Mouse (Mus musculus): ENCODE data around the gene Bnc1. TPM values are rescaled to one million over a fixed set of nuclear protein-coding genes. Genes with fewer than 3 reads are reported as not detected.

Bnc1 gene
- polyA plus RNA-seq, 1 experiment from 2014 or later, result 0.36 TPM

DNA sequence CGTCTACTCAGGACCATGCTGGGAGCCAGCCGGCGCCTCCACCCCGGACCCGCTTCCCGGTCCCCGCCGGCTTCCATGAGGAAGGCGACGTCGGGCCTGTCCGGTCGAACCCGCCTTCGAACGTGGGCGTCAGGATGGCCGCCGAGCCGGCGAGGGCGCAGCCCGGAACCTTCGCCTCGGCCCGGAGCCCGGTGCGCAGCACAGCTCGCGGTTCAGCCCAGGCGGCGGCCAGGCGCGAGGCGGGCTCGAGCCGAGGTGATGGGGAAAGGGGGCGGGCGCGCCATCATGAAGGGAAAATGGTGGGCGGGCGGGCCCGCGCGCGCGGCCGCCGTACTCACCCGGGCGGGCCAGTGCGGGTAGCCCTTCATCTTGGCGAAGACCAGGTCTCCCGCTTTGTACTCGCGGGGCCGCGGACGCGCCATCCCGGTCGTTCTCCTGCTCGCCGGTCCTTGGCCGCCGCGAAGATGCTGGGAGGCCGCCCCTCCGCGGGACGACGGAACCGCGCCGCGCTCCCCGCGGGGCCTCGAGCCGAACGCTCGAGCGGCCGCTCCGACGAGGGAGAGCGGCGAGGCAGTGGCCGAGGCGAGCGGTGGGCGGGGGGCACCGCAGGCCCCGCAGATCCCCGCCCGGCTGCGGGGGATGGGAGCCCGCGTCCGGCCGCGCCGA is 58.4 kb downstream of the Bnc1 start:
- 1% methylated on average over 99 of the region's 103 CpGs for WGBS (ENCODE audit: insufficient replicate concordance)
- Histone ChIP-seq H3K36me3 (replicated peaks) (no peaks in the 10 kb centered on the region), H3K4me3 (replicated peaks) (peak overlapping the region; percentile 50), H3K4me2 (peak overlapping the region; percentile 62), H3K27me3 (peaks cover 78% of the 10 kb centered on the region), H3K27ac (replicated peaks) (no peak overlapping the region), H3K9ac (no peak overlapping the region), H3K4me1 (replicated peaks) (peaks cover 3% of the 10 kb centered on the region; the same call in 1 of the 2 replicates), H3K9me3 (replicated peaks) (no peaks in the 10 kb centered on the region)
- no peak for ATAC-seq (ENCODE audit: insufficient read depth)

GRCm38 (mm10) chr7:81933061-81933600 is 59.0 kb downstream of the Bnc1 start:
- ATAC-seq (ENCODE audit: insufficient read depth), result no peak
- Histone ChIP-seq H3K27me3 (peaks cover 74% of the 10 kb centered on the region), H3K9ac (no peak overlapping the region), H3K27ac (replicated peaks) (no peak overlapping the region), H3K9me3 (replicated peaks) (no peaks in the 10 kb centered on the region), H3K4me2 (peak overlapping the region; percentile 62), H3K4me3 (replicated peaks) (peak overlapping the region; percentile 50), H3K4me1 (replicated peaks) (peaks cover 3% of the 10 kb centered on the region; the same call in 1 of the 2 replicates), H3K36me3 (replicated peaks) (no peaks in the 10 kb centered on the region)
- 13% methylated on average over 22 of the region's 23 CpGs for WGBS (ENCODE audit: insufficient replicate concordance)

DNA sequence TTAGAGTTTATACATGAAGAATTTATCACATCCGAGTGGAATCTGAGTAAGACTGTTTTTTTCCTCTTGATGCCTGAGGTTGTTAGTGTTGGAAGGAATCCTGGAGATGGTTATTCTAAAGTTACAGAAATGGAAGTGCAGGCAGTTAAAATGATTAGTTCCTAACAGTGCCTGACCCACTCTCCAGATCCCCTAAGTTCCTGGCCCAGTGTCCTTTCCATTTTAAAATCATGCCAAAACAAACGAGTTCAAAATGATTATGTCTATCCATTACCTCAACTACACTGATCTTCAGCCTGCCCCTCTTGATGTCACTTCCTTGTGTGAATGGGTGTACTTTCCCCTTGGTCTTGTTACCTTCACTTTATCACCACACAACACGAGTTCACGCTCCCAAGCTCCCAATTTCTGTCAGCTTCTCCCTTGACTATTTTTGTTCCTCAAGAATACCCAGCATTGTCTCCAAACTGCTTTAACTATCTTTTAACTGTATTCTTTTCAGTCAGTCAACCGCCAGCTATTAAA is 59.5 kb downstream of the Bnc1 start:
- Histone ChIP-seq H3K27me3 (peaks cover 69% of the 10 kb centered on the region), H3K36me3 (replicated peaks) (no peaks in the 10 kb centered on the region), H3K9me3 (replicated peaks) (no peaks in the 10 kb centered on the region), H3K4me3 (replicated peaks) (no peak overlapping the region), H3K9ac (no peak overlapping the region), H3K4me2 (no peak overlapping the region), H3K27ac (replicated peaks) (no peak overlapping the region), H3K4me1 (replicated peaks) (peaks cover 3% of the 10 kb centered on the region; the same call in 1 of the 2 replicates)
- 41% methylated on average over 5 of the region's 5 CpGs for WGBS (ENCODE audit: insufficient replicate concordance)
- no peak for ATAC-seq (ENCODE audit: insufficient read depth)

DNA sequence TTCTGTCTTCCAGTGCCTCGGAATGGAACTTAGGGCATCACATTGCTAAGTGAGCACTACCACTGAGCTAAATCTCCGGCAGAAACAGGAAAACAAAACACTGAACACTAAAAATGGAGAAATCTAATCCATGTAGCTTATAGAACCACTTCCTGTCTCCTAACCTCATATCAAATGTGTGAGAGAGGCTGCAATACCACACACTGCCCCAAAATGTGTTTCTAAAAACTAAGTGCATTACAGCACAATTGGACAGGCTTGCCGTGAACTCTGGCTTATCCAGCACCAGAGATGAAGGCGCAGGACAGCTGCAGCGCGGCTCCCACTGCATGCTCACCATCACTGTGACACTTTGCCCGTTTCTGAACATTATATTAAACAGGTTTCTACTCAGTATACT is 63.1 kb downstream of the Bnc1 start:
- Histone ChIP-seq H3K27me3 (peaks cover 38% of the 10 kb centered on the region), H3K4me3 (replicated peaks) (no peak overlapping the region), H3K4me2 (no peak overlapping the region), H3K4me1 (replicated peaks) (peaks cover 3% of the 10 kb centered on the region; the same call in 1 of the 2 replicates), H3K9ac (no peak overlapping the region), H3K27ac (replicated peaks) (no peak overlapping the region), H3K36me3 (replicated peaks) (no peaks in the 10 kb centered on the region), H3K9me3 (replicated peaks) (no peaks in the 10 kb centered on the region)
- 52% methylated on average over 7 of the region's 7 CpGs for WGBS (ENCODE audit: insufficient replicate concordance)
- ATAC-seq (ENCODE audit: insufficient read depth), result no peak

- Histone ChIP-seq H3K27me3 (no peaks in the 10 kb centered on the region), H3K4me1 (replicated peaks) (no peaks in the 10 kb centered on the region), H3K27ac (replicated peaks) (no peak overlapping the region), H3K9me3 (replicated peaks) (no peaks in the 10 kb centered on the region), H3K4me2 (no peak overlapping the region), H3K36me3 (replicated peaks) (no peaks in the 10 kb centered on the region), H3K9ac (no peak overlapping the region), H3K4me3 (replicated peaks) (no peak overlapping the region)
- ATAC-seq (ENCODE audit: insufficient read depth), result no peak
- 12% methylated on average over 1 of the region's 1 CpGs for WGBS (ENCODE audit: insufficient replicate concordance)
Observed at GRCm38 (mm10) chr7:81921379-81921952, 70.6 kb downstream of the Bnc1 start.

DNA sequence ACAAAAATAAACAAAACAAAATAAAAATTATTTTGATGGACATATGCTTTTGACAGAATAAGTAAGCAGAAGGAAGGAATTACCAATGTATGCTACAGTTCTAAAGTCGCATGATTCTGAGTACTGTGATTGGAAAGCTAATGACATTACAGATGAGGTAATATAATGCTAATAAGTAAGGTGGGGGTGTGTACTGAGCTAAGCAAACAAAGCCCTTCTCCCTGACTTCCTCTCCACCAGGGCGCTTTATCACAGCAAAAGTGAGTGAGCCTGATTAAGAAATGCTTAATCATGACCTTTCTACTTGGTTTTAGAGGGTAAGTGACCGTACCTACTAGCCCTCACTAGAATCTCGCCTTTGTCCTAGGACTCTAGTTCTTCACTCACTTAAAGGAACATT is 71.8 kb downstream of the Bnc1 start:
- WGBS (ENCODE audit: insufficient replicate concordance), result 57% methylated on average over 4 of the region's 4 CpGs
- Histone ChIP-seq H3K36me3 (replicated peaks) (no peaks in the 10 kb centered on the region), H3K27ac (replicated peaks) (no peak overlapping the region), H3K4me1 (replicated peaks) (no peaks in the 10 kb centered on the region), H3K9ac (no peak overlapping the region), H3K27me3 (no peaks in the 10 kb centered on the region), H3K9me3 (replicated peaks) (no peaks in the 10 kb centered on the region), H3K4me2 (no peak overlapping the region), H3K4me3 (replicated peaks) (no peak overlapping the region)
- no peak for ATAC-seq (ENCODE audit: insufficient read depth)

DNA sequence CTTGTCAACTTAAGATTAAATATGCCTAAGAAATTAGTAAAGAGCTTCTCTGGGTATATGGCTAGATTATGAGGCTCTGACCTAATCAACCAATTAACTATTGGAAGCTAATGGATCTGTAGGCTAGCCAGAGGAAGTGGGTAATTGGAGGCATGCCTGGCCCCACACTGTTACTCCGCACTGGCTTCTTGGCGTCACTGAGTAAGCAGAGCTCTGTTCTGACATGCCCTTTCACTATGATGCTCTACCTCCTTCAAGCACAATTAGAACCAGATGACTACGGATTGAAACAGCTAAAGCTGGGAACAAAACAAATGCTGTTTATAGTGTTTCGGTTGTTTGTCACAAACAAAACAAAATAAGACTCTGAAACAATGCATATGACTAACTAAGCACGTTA is 73.8 kb downstream of the Bnc1 start:
- ATAC-seq (ENCODE audit: insufficient read depth), result no peak

More for the DNA sequence above, 73.8 kb downstream of the Bnc1 start:
- Histone ChIP-seq H3K9ac (no peak overlapping the region), H3K4me1 (replicated peaks) (no peaks in the 10 kb centered on the region), H3K36me3 (replicated peaks) (no peaks in the 10 kb centered on the region), H3K27me3 (no peaks in the 10 kb centered on the region), H3K4me3 (replicated peaks) (no peak overlapping the region), H3K4me2 (no peak overlapping the region), H3K27ac (replicated peaks) (no peak overlapping the region), H3K9me3 (replicated peaks) (no peaks in the 10 kb centered on the region)
- WGBS (ENCODE audit: insufficient replicate concordance), result 58% methylated on average over 5 of the region's 5 CpGs

Other genes with a start within 250 kb of the Bnc1 start
- gene Ramac, start 229.4 kb downstream of the Bnc1 start, polyA plus RNA-seq (2015; fragmentation: Nextera tagmentation; extraction: Ambion mirVana), result 57.5 and 58.7 TPM in 2 replicates
- gene 3110040N11Rik, start 202.8 kb downstream of the Bnc1 start, polyA plus RNA-seq (2015; fragmentation: Nextera tagmentation; extraction: Ambion mirVana), result 20.7 and 20.9 TPM in 2 replicates
- gene Btbd1, start 162.9 kb downstream of the Bnc1 start, polyA plus RNA-seq (2015; fragmentation: Nextera tagmentation; extraction: Ambion mirVana), result 18.1 and 18.2 TPM in 2 replicates
- gene Gm10160, start 136.5 kb downstream of the Bnc1 start, polyA plus RNA-seq (2015; fragmentation: Nextera tagmentation; extraction: Ambion mirVana), result not detected in 2 replicates
- 10.8 and 11.1 TPM in 2 replicates for gene Tm6sf1, start 133.3 kb downstream of the Bnc1 start, polyA plus RNA-seq (2015; fragmentation: Nextera tagmentation; extraction: Ambion mirVana)
- 0.41 and 0.51 TPM in 2 replicates for gene Hdgfl3, start 57.8 kb downstream of the Bnc1 start, polyA plus RNA-seq (2015; fragmentation: Nextera tagmentation; extraction: Ambion mirVana)
- gene Sh3gl3, start 181.5 kb upstream of the Bnc1 start, polyA plus RNA-seq (2015; fragmentation: Nextera tagmentation; extraction: Ambion mirVana), result 0.10 and 0.22 TPM in 2 replicates

Data from liver, embryonic 15.5 days (tissue).